Mouse (Mus musculus): ENCODE data around the gene Cacfd1.

Gene Cacfd1

DNA sequence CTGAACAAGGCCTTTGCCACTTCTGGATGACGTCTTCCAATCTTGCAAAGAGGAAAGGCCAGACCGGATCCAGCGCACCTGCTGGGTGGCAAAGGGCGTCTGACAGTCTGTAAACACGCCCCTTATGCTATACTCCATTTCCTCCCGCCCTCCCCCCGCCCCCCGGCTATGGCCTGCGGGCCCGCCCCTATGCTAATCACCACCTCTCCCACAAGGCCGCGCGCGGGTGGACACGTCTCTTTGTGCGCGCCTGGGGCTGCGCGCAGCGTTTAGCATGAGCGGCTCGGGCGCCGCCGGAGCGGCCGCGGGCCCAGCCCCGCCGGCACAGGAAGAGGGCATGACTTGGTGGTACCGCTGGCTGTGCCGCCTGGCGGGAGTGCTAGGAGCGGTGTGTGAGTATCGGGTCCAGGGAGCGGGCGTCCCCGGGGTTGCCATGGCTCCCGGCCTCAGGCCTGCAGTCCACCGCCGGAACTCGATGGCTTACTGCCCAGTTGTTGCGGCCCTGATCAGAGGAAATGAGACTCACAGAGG is at the start of gene Cacfd1:
TSS of gene Cacfd1 (plus strand) at position 213 of the 531 bp plus-strand sequence.
- peak; percentile 57 to 76 for DNase-seq (ENCODE audit: low read depth in 1 of 2, low spot score in 2 of 2)

DNA sequence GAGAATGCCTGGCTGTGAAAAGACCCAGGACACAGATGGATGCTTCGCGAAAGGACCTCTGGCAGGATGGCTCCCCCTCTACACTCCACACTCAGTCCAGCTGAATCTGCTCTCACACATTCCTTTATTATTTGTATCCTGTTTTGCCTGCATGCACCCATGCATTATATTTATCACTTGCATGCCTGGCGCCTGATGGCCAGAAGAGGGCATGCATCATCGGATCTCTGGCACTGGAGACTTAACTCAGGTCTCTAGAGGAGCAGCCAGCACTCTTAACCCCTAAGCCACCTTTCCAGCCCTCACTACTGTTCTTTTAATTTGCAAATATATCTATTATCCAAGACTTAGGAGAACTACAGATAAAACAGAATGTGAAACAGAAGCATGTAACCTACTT is 49.0 kb upstream of the Cacfd1 start:
- no peak for DNase-seq (ENCODE audit: low read depth in 1 of 2, low spot score in 2 of 2)

DNA sequence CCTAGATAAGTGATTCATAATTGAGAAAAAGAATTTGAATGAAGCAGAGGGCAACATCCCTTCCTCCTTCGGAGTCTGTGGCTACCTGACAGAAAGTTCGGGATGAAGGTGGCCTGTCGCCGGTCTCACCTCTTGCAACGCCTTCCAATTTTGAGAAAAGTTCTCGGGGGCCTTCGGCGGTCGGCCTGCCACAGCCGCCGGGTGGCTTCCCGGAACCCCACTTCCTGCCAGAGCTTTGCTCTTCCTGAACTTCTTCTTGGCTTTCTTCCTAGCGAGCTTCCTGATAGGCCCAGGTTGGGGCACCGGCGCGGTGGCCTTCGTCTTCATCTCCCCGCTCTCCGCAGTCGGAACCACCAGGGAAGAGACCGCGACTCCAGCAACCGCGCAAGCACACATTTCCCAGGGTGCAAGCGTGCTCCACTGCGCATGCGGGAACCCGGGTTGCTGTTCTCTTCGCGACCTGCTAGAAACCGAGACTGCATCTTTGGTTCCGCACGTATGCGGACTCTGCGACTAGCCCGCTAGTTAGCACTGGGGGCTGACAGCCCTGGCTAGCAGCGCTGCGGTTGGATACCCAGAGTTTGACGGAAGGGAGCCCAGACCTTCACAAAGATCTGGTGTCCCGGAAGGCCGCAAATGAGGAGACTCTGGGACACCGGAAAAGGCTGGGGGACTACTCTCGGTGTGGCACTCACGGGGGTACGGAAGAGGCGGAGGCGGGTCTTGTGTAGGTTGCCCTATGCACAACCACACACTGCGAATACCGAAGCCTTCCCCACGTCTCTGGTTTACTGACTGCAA is 45.6 kb upstream of the Cacfd1 start, which contains the start of gene Rexo4:
TSS of gene Rexo4 (minus strand) at position 464 of the 801 bp plus-strand sequence.
- peak; percentile 80 to 90 for DNase-seq (ENCODE audit: low read depth in 1 of 2, low spot score in 2 of 2)

DNA sequence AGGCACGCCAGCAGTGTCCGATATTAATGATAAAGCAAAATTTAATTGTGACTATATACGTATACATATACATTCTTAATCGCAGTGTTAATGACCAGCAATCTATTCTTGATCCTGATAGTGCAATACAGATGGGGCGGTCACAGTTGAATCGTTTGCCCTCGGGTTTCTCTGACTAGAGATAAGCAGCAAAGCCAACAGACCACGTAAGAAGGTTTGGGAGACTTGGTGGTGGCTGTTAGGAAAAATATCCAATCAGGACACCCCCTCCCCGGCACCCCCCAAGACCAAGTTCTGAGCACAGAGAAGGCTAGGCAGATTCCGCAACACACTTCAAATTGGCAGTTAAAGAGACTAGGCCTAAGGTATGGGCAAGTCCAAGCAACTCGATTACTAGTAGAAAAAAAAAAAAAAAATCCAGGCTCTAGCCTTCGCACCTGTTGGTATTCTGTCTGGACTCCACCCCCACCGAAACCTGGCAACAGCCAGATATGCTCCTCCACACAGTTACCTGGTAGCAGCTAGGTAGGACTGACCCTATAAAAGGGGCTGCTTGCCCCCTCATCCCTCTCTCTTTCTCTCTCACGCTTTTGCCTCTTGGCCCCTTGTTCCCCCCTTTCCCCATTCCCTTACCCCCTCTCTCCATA is 44.9 kb upstream of the Cacfd1 start:
- no peak for DNase-seq (ENCODE audit: low read depth in 1 of 2, low spot score in 2 of 2)

DNA sequence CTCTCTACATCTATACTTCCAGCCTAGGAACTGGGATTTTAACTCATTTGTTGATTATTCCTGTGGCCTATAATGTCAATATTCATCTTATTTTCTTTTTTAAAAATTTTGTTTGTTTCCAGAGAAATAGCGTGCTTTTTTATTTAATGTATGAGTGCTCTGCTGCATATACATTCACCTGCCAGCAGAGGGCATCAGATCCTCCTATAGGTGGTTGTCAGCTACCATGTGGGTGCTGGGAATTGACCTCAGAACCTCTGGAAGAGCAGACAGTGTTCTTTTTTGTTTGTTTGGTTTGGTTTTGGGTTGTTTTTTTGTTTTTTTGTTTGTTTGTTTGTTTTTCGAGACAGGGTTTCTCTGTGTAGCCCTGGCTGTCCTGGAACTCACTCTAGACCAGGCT is 42.5 kb upstream of the Cacfd1 start:
- DNase-seq (ENCODE audit: low read depth in 1 of 2, low spot score in 2 of 2) = no peak

DNA sequence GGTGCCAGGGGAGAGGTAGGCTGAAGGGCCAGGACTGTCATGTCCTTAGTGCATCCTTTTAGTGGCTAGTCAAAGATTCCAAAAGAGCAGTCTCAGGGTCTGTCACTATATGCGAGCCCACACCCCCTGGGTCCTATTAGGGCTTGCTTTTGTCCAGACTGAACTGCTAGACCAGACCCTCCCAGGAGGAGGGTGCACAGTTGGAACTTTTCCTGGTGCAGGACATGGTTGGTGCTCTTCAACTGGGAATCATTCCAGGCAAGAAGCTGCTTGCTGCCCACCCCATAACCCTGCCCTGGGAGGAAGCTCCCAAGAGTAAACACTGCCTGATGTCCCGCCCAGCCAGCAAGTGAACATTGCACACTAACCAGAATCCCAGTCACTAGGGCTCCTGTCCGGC is 36.6 kb upstream of the Cacfd1 start, which contains the start of gene Adamts13:
TSS of gene Adamts13 (plus strand) at position 301 of the 400 bp plus-strand sequence.
- DNase-seq (ENCODE audit: low read depth in 1 of 2, low spot score in 2 of 2) = no peak

DNA sequence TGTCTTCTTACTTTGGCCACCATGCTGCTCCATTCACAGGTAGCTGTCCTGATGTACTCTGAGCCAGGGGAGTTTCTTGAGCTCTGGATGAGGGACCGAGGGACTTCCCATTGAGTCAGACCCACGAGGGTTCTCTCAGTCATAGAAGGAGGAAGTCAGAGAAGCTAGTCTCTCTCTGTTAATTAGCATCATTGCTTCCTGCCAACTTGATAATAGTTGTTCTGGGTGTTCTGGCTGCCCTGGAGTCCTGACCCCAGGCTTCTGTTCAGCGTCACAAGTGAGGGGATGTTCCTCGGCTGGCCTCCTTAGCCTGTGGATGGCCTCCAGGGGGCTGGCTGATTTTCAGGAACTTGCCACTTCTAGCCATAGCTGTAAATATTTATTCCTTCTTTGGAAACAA is 35.8 kb upstream of the Cacfd1 start:
- DNase-seq (ENCODE audit: low read depth in 1 of 2, low spot score in 2 of 2) = peak; percentile 18 to 56

DNA sequence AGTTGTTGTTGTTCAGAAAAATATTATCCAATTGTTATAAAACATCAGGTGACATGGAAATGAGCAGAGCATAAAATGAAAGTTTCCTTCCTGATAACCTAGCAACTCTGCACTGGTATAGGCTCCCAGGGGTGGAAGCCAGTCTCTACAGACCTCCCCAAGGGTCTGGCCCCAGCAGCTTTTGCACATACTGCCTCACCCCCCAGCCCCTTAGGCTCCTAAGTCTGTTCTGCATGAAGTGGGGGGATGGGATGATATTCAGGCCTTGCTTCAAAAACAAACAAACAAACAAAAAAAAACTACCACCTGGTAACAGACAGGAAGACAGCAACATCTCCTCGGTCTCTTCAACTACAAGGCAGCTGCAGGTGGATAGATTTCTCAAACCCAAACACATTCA is 29.4 kb upstream of the Cacfd1 start:
- no peak for DNase-seq (ENCODE audit: low read depth in 1 of 2, low spot score in 2 of 2)

DNA sequence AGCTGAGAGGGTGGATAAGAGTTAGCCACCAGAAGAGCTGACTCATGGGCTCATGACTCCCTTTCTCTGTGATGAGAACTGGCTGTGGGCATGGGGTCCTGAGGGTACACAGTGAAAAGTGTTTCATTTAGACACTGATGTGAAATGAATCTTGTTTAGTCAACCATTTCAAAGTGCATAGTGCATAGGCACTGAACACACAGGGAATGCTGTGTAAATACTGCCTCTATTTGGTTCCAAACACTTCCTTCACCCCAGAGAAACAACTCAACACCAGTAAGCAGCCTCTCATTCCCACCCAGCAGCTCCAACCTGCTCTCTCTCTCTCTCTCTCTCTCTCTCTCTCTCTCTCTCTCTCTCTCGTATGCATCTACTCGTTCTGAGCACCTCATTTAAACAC is 25.5 kb upstream of the Cacfd1 start:
- no peak for DNase-seq (ENCODE audit: low read depth in 1 of 2, low spot score in 2 of 2)

DNA sequence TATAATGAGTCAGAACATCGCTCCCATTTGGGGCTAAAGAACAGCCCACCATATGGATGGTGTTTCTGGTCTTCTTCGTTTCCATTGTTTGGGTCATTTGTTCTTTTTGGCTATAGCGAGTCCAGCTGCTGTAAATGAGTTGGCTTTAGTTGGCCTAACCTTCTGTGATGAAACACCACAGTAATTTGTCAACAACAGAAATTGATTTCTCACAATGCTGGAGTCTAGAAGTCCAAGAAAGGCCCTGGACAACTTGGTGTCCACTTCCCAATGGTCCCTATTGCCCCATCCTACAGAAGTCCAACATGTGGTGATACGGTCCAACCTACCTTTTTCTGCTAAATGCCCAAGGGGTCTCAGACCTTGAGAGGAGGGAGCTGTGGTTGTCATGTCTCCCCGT is 25.1 kb upstream of the Cacfd1 start:
- DNase-seq (ENCODE audit: low read depth in 1 of 2, low spot score in 2 of 2) = no peak

DNA sequence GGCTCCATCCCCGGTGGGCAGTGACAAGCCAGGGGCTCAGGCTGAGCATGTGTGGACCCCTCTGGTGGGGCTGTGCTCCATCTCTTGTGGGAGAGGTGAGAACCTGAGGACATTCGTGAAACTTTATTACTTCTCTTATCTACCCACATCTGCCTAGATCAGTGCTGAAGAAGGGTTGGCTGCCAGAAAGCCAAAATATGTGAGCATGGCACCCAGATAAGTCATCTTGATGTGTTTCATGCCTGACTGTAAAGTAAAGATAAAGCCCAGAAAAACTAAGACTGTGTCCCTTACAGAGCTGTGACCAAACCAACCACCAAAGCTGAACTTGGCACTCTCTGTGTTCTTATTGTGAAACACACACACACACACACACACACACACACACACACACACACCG is 15.8 kb upstream of the Cacfd1 start:
- DNase-seq (ENCODE audit: low read depth in 1 of 2, low spot score in 2 of 2) = no peak

DNA sequence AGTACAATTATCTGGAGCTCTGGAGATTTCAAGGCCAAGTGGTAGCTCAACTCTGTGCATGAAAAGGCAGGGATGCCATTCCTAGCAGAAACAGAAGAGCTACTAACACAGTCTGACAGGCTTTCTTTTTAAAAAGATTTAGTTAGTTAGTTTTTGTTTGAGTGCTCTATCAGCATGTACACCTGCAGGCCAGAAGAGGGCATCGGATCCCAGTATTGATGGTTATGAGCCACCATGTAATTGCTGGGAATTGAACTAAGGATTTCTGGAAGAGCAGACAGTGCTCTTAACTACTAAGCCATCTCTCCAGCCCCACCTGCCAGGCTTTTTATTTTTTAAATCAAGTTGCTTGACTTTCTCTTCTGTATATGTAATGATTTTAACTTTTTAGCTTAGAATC is 12.2 kb upstream of the Cacfd1 start:
- DNase-seq (ENCODE audit: low read depth in 1 of 2, low spot score in 2 of 2) = no peak

DNA sequence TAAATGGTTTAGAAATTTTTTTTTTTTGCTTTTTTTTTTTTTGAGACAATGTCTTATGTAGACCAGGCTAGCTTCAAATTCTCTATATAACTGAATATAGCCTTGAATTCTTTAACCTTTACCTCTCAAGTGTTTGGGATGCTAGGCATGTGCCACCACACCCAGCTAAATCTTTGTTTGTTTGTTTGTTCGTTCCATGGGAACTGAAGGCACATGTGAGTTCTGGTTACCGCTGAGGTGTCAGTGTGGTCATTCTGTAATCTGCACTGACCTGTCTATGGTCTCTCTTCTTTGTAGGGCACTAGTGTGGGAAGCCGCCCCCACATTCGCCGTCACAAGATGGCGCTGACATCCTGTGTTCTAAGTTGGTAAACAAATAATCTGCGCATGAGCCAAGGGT is 11.7 kb upstream of the Cacfd1 start:
- DNase-seq (ENCODE audit: low read depth in 1 of 2, low spot score in 2 of 2) = no peak

DNA sequence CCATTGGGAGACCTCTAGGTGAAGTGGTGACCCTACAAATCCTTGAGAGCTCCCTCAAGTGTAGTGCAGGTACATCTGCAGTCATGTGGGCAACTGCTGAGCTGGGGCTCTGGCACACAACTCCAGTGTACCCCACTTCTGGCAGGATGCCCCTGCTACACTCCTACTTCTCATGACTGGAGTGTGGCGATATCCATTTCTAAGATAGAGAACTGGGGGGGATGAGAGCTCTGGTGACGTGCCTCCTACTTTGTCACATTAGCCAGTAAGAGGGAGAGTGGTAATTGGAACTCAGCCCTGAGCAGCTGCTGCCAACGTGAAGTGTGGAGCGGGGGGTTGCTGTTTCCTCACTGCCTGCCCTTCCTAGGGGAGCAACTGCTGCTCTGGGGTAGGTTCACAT is 3.5 kb upstream of the Cacfd1 start:
- no peak for DNase-seq (ENCODE audit: low read depth in 1 of 2, low spot score in 2 of 2)

DNA sequence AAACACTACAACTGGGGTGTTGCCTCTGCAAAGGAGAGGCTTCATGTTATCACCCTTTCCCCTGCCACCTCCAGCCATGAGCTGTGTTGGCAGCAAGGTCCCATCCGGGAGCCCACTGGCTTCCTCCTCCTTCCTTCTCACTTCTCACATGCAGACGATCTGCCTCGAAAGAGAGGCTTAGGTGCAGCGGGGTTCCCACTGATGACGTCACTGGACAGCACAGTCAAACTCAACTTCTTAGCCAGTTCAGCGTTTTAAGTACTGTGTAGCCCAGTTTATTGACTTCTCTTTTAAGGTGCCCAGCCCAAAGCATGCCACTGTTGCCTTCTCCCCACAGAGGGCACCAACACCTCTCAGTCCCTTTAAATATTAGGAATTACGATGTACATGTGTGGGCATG is 2.0 kb upstream of the Cacfd1 start:
- no peak for DNase-seq (ENCODE audit: low read depth in 1 of 2, low spot score in 2 of 2)

DNA sequence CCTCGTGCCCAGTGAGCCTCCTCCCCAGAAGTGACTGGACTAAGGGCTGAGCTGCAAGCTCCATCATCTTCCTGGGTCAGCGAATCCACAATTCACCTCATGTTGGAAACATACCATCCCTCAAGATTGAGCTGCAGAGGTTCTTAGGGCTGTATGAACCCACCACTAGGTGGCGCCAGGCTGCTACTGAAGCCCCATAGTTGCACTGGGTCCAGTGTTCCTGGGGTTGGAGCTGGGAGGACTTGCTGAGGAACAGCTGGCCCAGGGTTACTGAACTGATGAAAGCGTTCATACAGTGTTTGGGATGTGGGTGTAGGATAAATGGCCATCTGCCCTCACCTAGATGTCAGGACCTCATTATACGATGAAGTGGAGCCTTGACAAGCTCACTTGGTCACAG is 8.1 kb downstream of the Cacfd1 start:
- peak in 1 of 2 experiments; percentile 62 for DNase-seq (ENCODE audit: low read depth in 1 of 2, low spot score in 2 of 2)

DNA sequence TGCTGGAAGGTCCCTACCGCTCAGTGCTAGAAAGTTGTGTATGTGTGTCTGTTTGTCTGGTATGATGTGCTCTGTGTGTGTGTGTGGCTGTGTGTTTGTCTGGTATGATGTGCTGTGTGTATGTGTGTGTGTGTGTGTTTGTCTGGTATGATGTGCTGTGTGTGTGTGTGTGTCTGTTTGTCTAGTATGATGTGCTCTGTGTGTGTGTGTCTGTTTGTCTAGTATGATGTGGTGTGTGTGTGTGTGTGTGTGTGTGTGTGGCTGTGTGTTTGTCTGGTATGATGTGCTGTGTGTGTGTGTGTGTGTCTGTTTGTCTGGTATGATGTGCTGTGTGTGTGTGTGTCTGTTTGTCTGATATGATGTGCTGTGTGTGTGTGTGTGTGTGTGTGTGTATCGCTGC is 9.8 kb downstream of the Cacfd1 start:
- no peak for DNase-seq (ENCODE audit: low read depth in 1 of 2, low spot score in 2 of 2)

DNA sequence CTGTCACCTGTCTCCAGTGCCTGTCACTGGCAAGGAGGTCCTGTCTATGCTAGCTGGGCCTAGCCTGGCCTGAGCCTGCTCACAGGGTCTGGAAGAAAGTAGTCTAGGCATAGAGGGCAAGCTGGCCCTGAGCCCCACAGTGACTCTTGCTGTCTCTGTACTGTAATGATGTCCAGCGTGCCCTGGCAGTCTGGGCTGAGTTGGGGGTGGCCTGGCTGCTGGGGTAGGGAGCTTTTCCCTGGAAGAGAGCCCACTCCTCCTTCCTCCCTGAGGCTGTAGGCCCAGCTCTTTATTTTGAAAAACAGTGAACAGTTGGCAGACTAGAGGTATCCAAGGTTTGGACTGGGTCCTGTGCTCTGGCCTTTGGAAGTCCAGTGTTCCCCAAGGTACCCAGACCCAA is 11.4 kb downstream of the Cacfd1 start:
- no peak for DNase-seq (ENCODE audit: low read depth in 1 of 2, low spot score in 2 of 2)

DNA sequence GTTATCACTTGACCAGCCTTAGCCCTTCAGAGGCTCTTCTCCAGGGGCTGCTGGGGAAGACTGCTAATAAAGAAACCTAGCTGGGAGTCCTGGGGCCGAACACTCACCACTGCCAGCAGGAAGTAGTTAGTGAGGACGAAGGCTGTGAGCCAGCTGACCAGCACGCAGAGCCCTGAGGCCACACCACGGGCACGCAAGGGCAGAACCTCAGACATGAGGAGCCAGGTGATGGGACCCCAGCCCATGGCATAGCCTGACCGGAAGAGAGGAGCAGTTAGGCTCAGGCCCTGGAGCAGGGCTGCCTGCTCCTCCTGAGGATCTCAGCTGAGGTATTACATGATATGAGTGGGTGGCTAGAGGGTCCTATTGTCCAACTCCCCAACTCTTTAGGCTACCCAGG is 12.9 kb downstream of the Cacfd1 start:
- no peak for DNase-seq (ENCODE audit: low read depth in 1 of 2, low spot score in 2 of 2)

DNA sequence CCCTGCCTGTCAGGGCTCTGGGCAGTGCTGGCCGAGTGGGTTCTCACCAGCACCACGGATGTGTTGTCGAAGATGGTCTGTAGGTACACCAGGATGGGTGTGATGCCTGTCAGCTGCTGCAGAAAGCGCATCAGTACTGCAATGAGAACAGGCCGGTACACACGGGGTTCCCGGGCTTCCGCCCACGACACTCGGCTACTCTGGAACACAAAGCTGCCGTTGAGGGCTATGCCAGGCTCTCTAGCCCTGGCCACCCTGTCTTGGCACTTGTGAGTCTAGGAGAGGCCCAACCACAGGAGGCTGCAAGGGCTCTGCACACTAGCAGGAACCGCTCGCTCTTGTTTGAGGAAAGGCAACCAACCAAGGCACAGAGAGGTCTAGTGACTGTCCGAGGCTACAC is 14.4 kb downstream of the Cacfd1 start:
- no peak for DNase-seq (ENCODE audit: low read depth in 1 of 2, low spot score in 2 of 2)

DNA sequence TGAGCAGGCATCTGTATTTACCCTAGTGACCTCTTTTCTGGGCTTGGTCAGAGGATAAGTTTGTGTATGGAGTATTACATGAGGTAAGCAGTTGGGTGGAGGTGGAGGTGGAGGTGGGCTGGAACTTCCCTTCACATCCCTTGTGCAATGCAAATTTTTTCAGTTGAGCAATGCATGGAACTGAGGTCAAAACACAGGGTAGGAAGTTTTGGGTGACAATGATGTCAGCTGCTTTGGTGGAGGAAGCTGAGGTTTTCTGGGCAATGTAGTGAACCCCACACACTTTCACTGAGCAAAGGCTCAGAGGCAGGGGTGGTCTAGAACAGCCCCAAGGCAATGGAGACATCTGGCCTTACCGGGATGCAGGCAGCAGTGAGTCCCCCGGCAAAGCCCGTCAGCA is 15.8 kb downstream of the Cacfd1 start:
- peak; percentile 58 to 59 for DNase-seq (ENCODE audit: low read depth in 1 of 2, low spot score in 2 of 2)

DNA sequence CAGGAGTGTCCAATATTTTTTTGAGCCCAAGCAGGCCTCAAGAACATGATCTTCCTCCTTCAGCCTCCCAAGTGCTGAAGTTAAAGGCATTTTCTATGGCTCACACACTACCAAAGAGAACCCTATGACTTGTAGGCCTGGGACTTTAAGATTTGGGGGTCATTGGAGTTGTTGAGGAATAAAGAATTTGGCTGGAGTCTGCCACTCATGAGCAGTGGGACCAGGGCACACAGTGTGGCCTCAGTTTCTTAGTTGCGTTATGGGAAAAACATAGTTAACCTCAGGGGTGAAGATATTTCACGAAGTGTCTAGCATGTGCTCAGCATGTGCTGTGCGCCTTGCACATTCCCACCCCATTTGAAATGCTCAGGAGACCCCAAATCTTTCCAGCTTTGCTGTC is 16.6 kb downstream of the Cacfd1 start:
- DNase-seq (ENCODE audit: low read depth in 1 of 2, low spot score in 2 of 2) = no peak

Measured in monocyte, adult 2 months (primary cell).